Mouse (Mus musculus) layer of hippocampus, postnatal 14 days (tissue): Measurements from ENCODE around the gene Sgce. TPM values are rescaled to one million over a fixed set of nuclear protein-coding genes. Genes with fewer than 3 reads are reported as not detected.

Experiments
- DNase-seq, 2 experiments: peaks; one replicate each; pipeline ENCODE4 v3.0.0; 2021 to 2022; ENCODE audit warnings: low spot score in 2 of 2, mixed read lengths in 1 of 2
- total RNA-seq, 2 experiments: library from RNA; stranded (reverse); gene quantifications; 2 replicates each; pipeline ENCODE4 v1.2.3; 2021

Gene Sgce
- total RNA-seq, 2 experiments from 2014 or later: 28.7 to 31.3 TPM

- no peak for DNase-seq
Observed at GRCm38 (mm10) chr6:4723998-4724757, 22.8 kb downstream of the Sgce start.

- no peak for DNase-seq
Observed at GRCm38 (mm10) chr6:4722739-4723138, 24.3 kb downstream of the Sgce start.

- no peak for DNase-seq
Observed at GRCm38 (mm10) chr6:4722142-4722541, 24.9 kb downstream of the Sgce start.

GRCm38 (mm10) chr6:4717344-4717743, 29.7 kb downstream of the Sgce start:
- DNase-seq: no peak

- DNase-seq: no peak
Observed at GRCm38 (mm10) chr6:4716171-4716570, 30.8 kb downstream of the Sgce start.

GRCm38 (mm10) chr6:4708971-4709370, 38.0 kb downstream of the Sgce start:
- DNase-seq: no peak

- no peak for DNase-seq
Observed at GRCm38 (mm10) chr6:4706415-4706814, 40.6 kb downstream of the Sgce start.

GRCm38 (mm10) chr6:4703908-4704307, 43.1 kb downstream of the Sgce start:
- no peak for DNase-seq

GRCm38 (mm10) chr6:4701641-4702040, 45.4 kb downstream of the Sgce start:
- no peak for DNase-seq

- DNase-seq: no peak
Observed at GRCm38 (mm10) chr6:4695778-4696177, 51.2 kb downstream of the Sgce start.

GRCm38 (mm10) chr6:4694672-4695231, 52.3 kb downstream of the Sgce start:
- no peak for DNase-seq

GRCm38 (mm10) chr6:4693544-4693943, 53.5 kb downstream of the Sgce start:
- DNase-seq: no peak

- no peak for DNase-seq
Observed at GRCm38 (mm10) chr6:4690438-4690837, 56.6 kb downstream of the Sgce start.

GRCm38 (mm10) chr6:4684706-4685340, 62.2 kb downstream of the Sgce start:
- DNase-seq: no peak

- no peak for DNase-seq
Observed at GRCm38 (mm10) chr6:4680576-4680975, 66.4 kb downstream of the Sgce start.

- DNase-seq: no peak
Observed at GRCm38 (mm10) chr6:4679981-4680380, 67.0 kb downstream of the Sgce start.

GRCm38 (mm10) chr6:4677356-4677761, 69.6 kb downstream of the Sgce start:
- peak in 1 of 2 experiments; percentile 13 for DNase-seq

- DNase-seq: no peak
Observed at GRCm38 (mm10) chr6:4665154-4665553, 81.9 kb downstream of the Sgce start.

GRCm38 (mm10) chr6:4664313-4664712, 82.7 kb downstream of the Sgce start:
- no peak for DNase-seq

- DNase-seq: no peak
Observed at GRCm38 (mm10) chr6:4663516-4663915, 83.5 kb downstream of the Sgce start.

- DNase-seq: no peak
Observed at GRCm38 (mm10) chr6:4658861-4659260, 88.1 kb downstream of the Sgce start.

- no peak for DNase-seq
Observed at GRCm38 (mm10) chr6:4655924-4656323, 91.1 kb downstream of the Sgce start.
